Mouse (Mus musculus) CH12F3 (cell line): ENCODE data around the gene Foxk1.

Source experiments
- in situ Hi-C: fragments of 300-500 bp; cut with MboI; formaldehyde crosslinking; loops from 2 replicates; pipeline ENCODE4 v1.14.3; 2020; ENCODE audit warnings: low sequenced_read_pairs

Gene Foxk1

DNA sequence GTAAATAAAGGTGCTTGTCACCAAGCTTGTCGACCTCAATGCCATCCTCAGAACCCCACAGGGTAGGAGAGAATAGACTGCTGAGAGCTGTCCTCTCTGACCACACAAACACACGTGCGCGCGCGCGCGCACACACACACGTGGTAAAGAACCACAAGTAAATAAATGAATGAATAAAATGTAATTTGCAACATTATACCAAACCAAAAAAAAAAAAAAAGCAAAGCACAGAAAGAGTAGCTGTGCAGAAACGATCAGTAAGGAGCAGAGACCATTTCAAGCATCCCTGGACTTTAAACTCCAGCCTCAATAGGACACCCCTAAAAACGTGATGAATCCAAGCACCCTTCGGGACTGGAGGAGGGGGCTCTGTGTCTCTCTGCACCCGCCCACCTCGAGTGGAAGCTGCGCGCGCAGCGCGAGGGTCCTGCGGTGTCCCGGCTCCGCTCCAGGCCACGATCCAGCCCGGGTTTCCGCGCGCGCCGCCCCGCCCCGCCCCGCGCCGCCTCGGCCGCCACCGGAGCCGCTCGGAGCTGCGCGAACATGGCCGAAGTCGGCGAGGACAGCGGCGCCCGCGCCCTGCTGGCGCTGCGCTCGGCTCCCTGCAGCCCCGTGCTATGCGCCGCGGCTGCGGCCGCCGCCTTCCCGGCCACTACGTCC, at the start of gene Foxk1:
TSS of gene Foxk1 (plus strand) at position 517 of the 660 bp plus-strand sequence.
- in situ Hi-C loops: loop anchor here (5.0 kb wide), 1 partner anchor 34 kb away; no protein-coding TSS in a partner anchor

DNA sequence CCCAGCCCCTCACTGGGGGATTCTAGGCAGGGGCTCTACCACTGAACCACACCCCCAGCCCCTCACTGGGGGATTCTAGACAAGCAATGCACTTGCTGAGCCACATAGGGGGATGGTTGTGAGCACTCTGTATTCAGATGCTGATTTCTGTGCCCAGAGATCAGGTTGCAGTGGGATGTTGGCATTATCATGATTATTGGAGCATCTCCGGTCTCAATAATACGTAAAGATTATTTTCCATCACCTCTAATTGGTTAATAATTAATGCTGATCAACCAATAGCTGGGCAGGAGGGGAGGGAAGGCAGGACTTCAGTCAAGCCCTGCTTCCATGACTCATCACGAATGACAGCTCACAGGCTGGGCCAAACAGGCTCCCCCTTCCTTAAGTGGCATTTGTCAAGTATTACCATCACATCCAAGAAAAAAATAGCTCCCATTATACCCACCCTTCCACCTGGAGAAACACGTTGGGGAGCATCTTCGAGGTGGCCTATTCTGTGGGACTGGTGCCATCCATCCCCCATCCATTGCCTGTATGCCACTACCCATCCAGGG, 48.9 kb upstream of the Foxk1 start:
- in situ Hi-C loops: no loop called here

- in situ Hi-C loops: no loop called here
Measured at GRCm38 (mm10) chr5:142355144-142355543, 46.2 kb upstream of the Foxk1 start.

- in situ Hi-C loops: no loop called here
Measured at GRCm38 (mm10) chr5:142361166-142361565, 40.1 kb upstream of the Foxk1 start.

- in situ Hi-C loops: no loop called here
Measured at GRCm38 (mm10) chr5:142362894-142363293, 38.4 kb upstream of the Foxk1 start.

GRCm38 (mm10) chr5:142364095-142364494, 37.2 kb upstream of the Foxk1 start:
- in situ Hi-C loops: no loop called here

DNA sequence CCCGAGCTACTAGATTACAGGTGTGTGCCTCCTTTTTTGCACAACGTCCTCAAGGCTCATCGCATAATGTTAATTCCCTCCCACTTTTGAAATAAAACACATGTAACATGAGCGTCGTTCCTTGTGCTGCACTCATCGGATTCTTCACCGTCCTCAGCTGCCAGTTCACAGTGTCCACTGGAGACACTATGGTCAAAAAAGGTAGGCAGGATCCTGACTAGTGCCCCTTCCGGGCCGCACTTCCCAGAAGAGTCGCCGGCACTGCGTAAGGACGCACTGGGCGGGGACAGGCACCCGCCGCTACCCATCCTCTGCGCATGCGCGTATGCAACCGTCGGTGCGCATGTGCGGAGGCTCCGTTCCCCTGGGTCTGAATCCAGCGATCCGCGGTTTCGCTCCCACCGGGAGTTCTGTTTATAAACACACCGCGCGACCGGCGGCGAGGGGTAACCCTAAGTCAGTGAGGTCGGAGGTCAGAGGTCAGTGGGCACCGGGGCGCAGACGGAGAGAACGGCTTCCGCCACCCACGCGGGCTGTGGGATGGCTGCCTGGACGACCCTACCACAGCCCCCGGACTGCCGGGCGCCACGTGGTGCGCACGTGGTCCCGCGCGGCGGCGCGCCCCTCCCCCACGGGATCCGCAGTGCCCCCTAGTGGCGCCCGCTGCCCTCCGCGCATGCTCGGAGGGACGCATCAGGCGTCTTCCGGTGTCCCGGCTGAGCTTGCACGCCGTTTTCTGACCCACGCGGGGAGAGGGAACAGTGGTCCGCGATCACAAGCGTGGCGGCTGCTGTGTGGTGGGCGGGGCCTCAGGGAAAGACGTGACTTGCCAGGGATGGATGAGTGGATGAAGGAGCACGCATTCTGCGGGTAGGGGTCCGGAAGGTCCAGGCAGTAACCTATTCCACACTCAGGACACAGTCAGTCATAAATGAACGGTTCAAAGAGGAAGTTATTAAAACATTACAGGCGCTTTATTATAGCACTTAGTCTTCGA, 33.9 kb upstream of the Foxk1 start:
- in situ Hi-C loops: loop anchor here (5.0 kb wide), 2 partner anchors 35 to 80 kb away; partner anchors contain the start of gene Foxk1

DNA sequence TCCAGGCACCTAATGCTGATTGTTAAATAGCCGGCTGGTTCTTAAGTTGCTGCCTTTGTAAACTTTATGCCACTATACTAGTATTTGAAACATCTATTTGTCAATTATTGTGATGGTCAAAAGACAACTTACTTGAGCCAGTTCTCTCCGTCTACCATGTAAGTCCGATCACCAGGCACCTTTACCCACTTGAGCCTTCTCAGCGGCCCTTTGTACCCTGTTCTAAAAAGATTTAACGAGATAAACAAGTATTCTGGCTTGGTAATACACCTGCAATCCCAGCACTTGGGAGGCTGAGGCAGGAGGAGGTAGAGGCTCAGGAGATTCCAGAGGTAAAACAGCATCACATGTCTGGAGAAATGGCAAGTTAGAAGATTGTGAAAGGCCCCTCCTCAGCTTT, 33.2 kb upstream of the Foxk1 start:
- in situ Hi-C loops: loop anchor here (5.0 kb wide), 2 partner anchors 34 to 79 kb away; partner anchors contain the start of gene Foxk1

DNA sequence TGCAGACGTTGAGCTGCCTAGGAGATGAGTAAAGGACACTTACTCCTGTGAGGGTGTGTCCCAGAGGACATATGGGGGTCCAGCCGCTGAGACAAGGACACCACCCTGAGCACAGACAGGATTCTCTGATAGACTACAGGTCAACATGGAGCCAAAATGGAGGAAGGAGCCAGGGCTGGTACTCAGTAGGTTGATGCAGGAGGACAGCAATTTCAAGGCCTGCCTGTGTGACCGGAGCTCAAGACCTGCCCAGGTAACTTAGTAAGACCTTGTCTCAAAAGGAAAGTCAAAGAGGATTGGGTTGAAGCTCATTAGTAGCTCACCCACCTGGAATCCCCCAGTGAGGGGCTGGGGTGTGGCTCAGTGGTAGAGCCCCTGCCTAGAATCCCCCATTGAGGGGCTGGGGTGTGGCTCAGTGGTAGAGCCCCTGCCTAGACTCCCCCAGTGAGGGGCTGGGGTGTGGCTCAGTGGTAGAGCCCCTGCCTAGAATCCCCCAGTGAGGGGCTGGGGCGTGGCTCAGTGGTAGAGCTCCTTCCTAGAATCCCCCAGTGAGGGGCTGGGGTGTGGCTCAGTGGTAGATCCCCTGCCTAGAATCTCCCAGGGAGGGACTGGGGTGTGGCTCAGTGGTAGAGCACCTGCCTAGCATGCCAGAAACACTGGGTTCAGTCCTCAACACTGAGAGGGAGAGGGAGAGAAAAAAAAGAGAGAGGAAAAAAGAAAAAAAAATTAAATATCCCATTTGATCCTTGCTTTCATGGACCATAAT, 30.7 kb upstream of the Foxk1 start:
- in situ Hi-C loops: no loop called here

DNA sequence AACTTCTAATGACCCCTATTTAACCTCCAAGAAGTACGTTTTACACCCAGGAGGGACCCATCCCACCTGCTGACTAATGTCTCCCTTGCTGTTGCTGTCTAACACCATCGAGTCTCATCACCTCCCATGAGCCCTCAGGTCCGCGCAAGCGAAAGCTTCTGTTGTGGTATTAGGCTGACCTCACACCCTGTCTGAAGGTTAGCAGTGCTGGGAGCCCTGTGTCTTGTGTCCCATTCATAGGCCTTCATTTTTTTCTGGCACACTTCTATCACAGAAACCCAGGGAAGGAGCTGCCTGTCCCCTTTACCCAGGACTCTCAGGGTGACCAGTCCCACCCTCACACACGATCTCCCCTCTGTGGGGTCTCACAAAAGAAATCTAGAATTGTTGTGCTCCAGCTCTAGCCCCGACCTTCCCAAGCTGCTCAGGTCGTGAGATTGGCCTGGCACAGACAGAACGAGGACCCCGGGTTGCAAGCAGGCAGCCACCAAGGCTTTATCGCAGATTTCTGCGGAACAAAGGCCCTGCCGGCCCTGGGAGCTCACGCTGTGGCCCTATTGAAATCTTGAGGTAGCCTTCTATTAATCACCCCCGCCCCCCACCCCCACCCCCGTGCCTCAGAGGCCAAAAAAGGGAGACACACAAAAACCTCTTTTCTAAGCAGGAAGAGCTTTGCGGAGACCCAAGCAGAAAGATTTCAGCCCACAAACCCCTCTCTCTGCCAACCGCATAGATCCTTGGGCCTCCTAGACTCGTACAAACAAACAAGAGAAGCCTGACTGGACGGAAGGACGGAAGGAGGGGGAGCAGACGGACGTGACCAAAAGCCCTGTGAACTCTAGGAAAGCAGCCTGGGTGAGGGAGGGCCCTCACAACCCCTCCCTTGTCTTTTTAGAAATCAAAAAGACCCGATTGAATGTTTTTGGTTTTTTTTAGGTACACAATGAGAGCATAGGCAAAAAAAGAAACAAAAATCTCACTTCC, 29.8 kb upstream of the Foxk1 start:
- in situ Hi-C loops: no loop called here

DNA sequence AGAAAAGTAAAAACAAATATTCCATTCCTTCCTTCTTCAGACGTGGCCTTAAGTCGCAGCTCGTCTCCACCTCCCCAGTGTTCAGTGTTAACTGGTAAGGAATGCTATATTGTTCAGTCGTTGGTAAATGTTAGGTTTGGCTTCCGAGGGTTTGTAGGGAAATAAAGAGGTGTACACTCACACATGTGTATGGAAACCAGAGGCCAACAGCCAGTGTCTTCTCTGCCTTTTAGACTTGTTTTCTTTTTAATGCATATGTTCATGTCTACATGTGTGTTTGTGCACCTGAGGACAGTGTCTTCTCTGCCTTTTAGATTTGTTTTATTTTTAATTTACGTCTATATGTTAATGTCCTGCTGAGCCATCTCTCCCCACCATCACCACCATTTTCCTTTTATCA, 29.1 kb upstream of the Foxk1 start:
- in situ Hi-C loops: no loop called here

DNA sequence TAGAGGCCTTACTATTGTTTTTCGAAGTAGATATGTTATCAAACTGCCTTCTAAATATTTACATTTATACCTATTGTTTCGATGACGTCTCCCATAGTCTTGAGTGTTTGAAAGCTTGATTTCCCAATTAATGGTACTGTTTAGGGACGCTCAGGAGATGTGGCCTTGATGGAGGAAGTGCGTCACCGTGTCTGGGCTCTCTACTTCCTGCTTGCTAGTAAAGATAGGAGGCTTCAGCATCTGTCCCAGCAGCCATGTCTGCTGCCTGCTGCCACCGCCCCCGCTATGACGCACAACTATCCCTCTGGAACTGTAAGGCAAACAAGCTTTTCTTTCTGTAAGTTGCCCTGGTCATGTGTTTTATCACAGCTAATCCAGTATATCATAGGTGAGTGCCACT, 27.0 kb upstream of the Foxk1 start:
- in situ Hi-C loops: no loop called here

GRCm38 (mm10) chr5:142375641-142376040, 25.7 kb upstream of the Foxk1 start:
- in situ Hi-C loops: no loop called here

- in situ Hi-C loops: no loop called here
Measured at GRCm38 (mm10) chr5:142376071-142376470, 25.2 kb upstream of the Foxk1 start.

DNA sequence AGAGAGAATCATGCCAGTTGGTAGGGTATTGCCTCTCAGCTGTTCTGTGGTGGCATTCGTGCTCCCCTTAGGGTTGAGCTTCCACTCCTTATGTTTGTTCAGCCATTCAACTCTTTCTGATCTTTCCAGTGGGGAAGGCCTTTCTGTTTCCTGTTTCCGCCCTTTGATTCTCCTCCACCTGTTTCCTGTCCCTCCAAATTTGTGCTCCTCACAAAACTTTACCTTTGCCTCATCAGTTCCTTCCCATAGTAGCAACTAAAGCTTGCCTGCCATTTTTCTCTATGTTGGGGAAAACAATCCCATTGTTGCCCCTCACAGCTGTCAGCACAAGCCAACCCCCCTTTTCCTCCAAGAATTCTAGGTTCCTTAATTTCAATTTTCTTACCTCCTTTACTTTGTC, 23.2 kb upstream of the Foxk1 start:
- in situ Hi-C loops: no loop called here

DNA sequence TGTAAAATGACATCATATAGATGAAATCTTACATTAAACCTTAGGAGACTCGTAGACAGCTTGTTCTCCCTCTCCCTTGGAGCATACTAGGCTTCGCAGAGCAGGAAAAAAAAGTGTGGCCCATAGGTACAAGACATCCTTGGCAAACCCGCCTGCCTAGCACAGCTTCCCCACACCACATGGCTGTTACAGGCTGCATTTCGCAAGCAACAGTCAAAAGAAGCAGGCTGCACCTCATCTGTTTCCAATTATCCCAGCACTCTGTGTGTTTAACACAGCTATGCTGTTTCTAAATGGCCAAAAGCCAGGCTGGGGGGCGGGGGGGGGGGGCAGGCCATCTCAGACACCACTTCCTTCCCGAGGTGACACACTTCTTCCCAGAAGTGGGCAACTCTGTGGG, 20.8 kb upstream of the Foxk1 start:
- in situ Hi-C loops: no loop called here

DNA sequence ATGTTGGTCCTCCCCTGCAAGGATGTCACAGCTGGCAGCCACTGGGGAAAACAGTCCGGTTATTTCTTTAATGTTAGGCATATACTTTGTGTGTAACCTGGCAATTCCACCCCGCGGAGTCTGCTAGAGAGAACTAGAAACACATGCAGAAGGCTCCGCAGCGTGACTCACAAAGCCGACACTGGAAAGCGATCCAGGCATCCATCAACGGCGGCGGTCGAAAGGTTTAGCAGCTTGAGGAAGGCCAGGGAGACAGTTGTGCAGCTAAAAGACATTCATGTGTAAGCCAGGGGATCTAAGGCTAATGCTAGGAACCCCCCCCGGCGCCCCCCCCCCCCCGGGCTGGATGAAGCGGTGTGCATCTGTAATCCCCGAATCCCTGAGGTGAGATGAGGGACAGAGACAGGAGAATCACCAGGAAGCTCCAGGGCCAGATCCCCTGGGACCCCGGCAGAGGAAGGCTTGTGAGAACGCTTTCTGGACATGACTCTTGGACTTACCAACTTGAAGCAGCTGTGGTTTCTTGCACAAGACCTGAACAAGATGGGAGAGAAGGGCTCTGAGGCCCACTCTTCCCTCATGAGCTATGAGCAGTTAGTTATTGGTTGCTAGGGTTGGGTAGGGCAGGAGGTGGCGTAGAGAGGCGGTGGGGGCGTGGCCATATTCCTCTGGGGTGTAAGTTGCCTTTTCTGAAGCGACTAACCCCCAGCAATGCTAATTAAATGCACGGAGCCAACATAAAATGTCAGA, 16.2 kb upstream of the Foxk1 start:
- in situ Hi-C loops: no loop called here

GRCm38 (mm10) chr5:142386329-142386728, 15.0 kb upstream of the Foxk1 start:
- in situ Hi-C loops: no loop called here
